Mouse (Mus musculus): ENCODE results near the gene Fkbp5.

DNA sequence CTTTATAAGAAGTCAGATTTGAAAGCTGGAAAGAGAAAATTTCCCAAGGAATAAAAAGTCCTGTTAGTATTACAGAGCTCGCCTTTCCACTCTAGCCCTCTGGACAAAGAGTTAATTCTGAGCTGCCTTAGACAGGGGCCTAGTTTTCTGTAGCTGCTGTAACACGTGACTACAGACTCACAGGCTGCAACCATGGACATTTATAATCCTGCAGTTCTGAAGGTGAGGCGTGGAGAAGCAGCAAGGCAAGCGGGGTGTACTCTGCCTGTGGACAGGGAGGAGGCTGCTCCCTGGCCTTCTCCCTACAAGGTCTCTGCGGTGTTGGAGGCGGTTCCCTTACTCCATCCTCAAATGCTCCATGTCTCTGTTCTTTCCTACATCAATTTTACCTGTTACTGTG is 64.4 kb downstream of the Fkbp5 start:
- TF ChIP-seq CTCF (IDR thresholded peaks at IDR 0.05; ENCODE audit: low read depth): no peak
- TF ChIP-seq EP300 (IDR thresholded peaks at IDR 0.05; ENCODE audit: low read depth): no peak
